Mouse (Mus musculus): ENCODE measurements around the gene Lpin1.

Lpin1 gene

GRCm38 (mm10) chr12:16610936-16611335, at the start of gene Lpin1:
TSS of gene Lpin1 (minus strand) at chr12:16610966.
- no peak for DNase-seq (ENCODE audit: low spot score)

- DNase-seq (ENCODE audit: low spot score) = peak; percentile 87
These were observed 46.4 kb upstream of the Lpin1 start for GRCm38 (mm10) chr12:16656906-16657875.

- peak; percentile 28 for DNase-seq (ENCODE audit: low spot score)
These were observed 44.8 kb upstream of the Lpin1 start for GRCm38 (mm10) chr12:16655604-16656003.

- no peak for DNase-seq (ENCODE audit: low spot score)
These were observed 42.7 kb upstream of the Lpin1 start, which contains the start of gene Ntsr2 for GRCm38 (mm10) chr12:16653332-16654093. TSS of gene Ntsr2 (plus strand) at chr12:16653382.

- no peak for DNase-seq (ENCODE audit: low spot score)
These were observed 39.1 kb upstream of the Lpin1 start for GRCm38 (mm10) chr12:16649819-16650218.

- no peak for DNase-seq (ENCODE audit: low spot score)
These were observed 37.5 kb upstream of the Lpin1 start for GRCm38 (mm10) chr12:16648273-16648672.

GRCm38 (mm10) chr12:16646780-16647409, 36.1 kb upstream of the Lpin1 start:
- no peak for DNase-seq (ENCODE audit: low spot score)

GRCm38 (mm10) chr12:16644698-16645097, 33.9 kb upstream of the Lpin1 start:
- no peak for DNase-seq (ENCODE audit: low spot score)

- peak; percentile 71 for DNase-seq (ENCODE audit: low spot score)
These were observed 33.0 kb upstream of the Lpin1 start for GRCm38 (mm10) chr12:16643508-16644345.

GRCm38 (mm10) chr12:16642000-16642399, 31.2 kb upstream of the Lpin1 start:
- DNase-seq (ENCODE audit: low spot score) = no peak

GRCm38 (mm10) chr12:16640075-16640474, 29.3 kb upstream of the Lpin1 start:
- peak; percentile 22 for DNase-seq (ENCODE audit: low spot score)

GRCm38 (mm10) chr12:16639078-16639771, 28.5 kb upstream of the Lpin1 start:
- peak; percentile 55 for DNase-seq (ENCODE audit: low spot score)

GRCm38 (mm10) chr12:16635816-16636215, 25.1 kb upstream of the Lpin1 start:
- DNase-seq (ENCODE audit: low spot score) = no peak

- DNase-seq (ENCODE audit: low spot score) = peak; percentile 78
These were observed 23.5 kb upstream of the Lpin1 start for GRCm38 (mm10) chr12:16634075-16634813.

- no peak for DNase-seq (ENCODE audit: low spot score)
These were observed 22.5 kb upstream of the Lpin1 start for GRCm38 (mm10) chr12:16633235-16633634.

GRCm38 (mm10) chr12:16631423-16631822, 20.7 kb upstream of the Lpin1 start:
- DNase-seq (ENCODE audit: low spot score) = no peak

- DNase-seq (ENCODE audit: low spot score) = no peak
These were observed 20.1 kb upstream of the Lpin1 start for GRCm38 (mm10) chr12:16630866-16631185.

- peak; percentile 92 for DNase-seq (ENCODE audit: low spot score)
These were observed 19.5 kb upstream of the Lpin1 start for GRCm38 (mm10) chr12:16630152-16630865.

GRCm38 (mm10) chr12:16620230-16620629, 9.5 kb upstream of the Lpin1 start:
- DNase-seq (ENCODE audit: low spot score) = peak; percentile 80
